Mouse (Mus musculus): Measurements from ENCODE around the gene Zkscan16. TPM values are rescaled to one million over a fixed set of nuclear protein-coding genes. Genes with fewer than 3 reads are reported as not detected.

Zkscan16 gene
- polyA plus RNA-seq, 1 experiment from 2014 or later = 0.30 TPM

- no peaks in the 10 kb centered on the region for H3K9me3 ChIP-seq (ENCODE audit: control insufficient read depth, low read length)
- no peak overlapping the region for H3K4me3 ChIP-seq (ENCODE audit: low read length)
- H3K27ac ChIP-seq (ENCODE audit: low read length) = no peak overlapping the region
- H3K4me2 ChIP-seq (ENCODE audit: low read depth, low read length) = no peak overlapping the region
- no peak overlapping the region for H3K9ac ChIP-seq (ENCODE audit: low read length)
- no peaks in the 10 kb centered on the region for H3K36me3 ChIP-seq (ENCODE audit: control insufficient read depth, insufficient read depth, low read length)
- 73% methylated on average over 1 of the region's 1 CpGs for WGBS
- H3K27me3 ChIP-seq (ENCODE audit: control insufficient read depth, insufficient read depth, low read depth, low read length) = no peaks in the 10 kb centered on the region
- ATAC-seq (ENCODE audit: low read depth) = no peak
- no peaks in the 10 kb centered on the region for H3K4me1 ChIP-seq (replicated peaks; ENCODE audit: control insufficient read depth, insufficient read depth, low read length)
Measured at GRCm38 (mm10) chr4:58965136-58965535, 21.7 kb downstream of the Zkscan16 start.

- WGBS = 86% methylated on average over 4 of the region's 4 CpGs
- H3K9ac ChIP-seq (ENCODE audit: low read length) = no peak overlapping the region
- no peaks in the 10 kb centered on the region for H3K4me1 ChIP-seq (replicated peaks; ENCODE audit: control insufficient read depth, insufficient read depth, low read length)
- H3K27ac ChIP-seq (ENCODE audit: low read length) = no peak overlapping the region
- no peak overlapping the region for H3K4me2 ChIP-seq (ENCODE audit: low read depth, low read length)
- no peak overlapping the region for H3K4me3 ChIP-seq (ENCODE audit: low read length)
- peaks cover 11% of the 10 kb centered on the region; the same call in 1 of the 2 replicates for H3K36me3 ChIP-seq (ENCODE audit: control insufficient read depth, insufficient read depth, low read length)
- H3K27me3 ChIP-seq (ENCODE audit: control insufficient read depth, insufficient read depth, low read depth, low read length) = no peaks in the 10 kb centered on the region
- H3K9me3 ChIP-seq (ENCODE audit: control insufficient read depth, low read length) = no peaks in the 10 kb centered on the region
- ATAC-seq (ENCODE audit: low read depth) = no peak
Measured at GRCm38 (mm10) chr4:58970678-58971077, 27.2 kb downstream of the Zkscan16 start.

- H3K9ac ChIP-seq (ENCODE audit: low read length) = no peak overlapping the region
- no peak overlapping the region for H3K27ac ChIP-seq (ENCODE audit: low read length)
- 75% methylated on average over 5 of the region's 5 CpGs for WGBS
- peaks cover 14% of the 10 kb centered on the region; the same call in 1 of the 2 replicates for H3K36me3 ChIP-seq (ENCODE audit: control insufficient read depth, insufficient read depth, low read length)
- no peak for ATAC-seq (ENCODE audit: low read depth)
- no peak overlapping the region for H3K4me2 ChIP-seq (ENCODE audit: low read depth, low read length)
- H3K9me3 ChIP-seq (ENCODE audit: control insufficient read depth, low read length) = no peaks in the 10 kb centered on the region
- no peaks in the 10 kb centered on the region for H3K4me1 ChIP-seq (replicated peaks; ENCODE audit: control insufficient read depth, insufficient read depth, low read length)
- no peak overlapping the region for H3K4me3 ChIP-seq (ENCODE audit: low read length)
- no peaks in the 10 kb centered on the region for H3K27me3 ChIP-seq (ENCODE audit: control insufficient read depth, insufficient read depth, low read depth, low read length)
Measured at GRCm38 (mm10) chr4:58975711-58976110, 32.3 kb downstream of the Zkscan16 start.

- Histone ChIP-seq H3K9me3 (ENCODE audit: control insufficient read depth, low read length) (no peaks in the 10 kb centered on the region), H3K4me3 (ENCODE audit: low read length) (no peak overlapping the region), H3K27ac (ENCODE audit: low read length) (no peak overlapping the region), H3K9ac (ENCODE audit: low read length) (no peak overlapping the region), H3K27me3 (ENCODE audit: control insufficient read depth, insufficient read depth, low read depth, low read length) (no peaks in the 10 kb centered on the region), H3K36me3 (ENCODE audit: control insufficient read depth, insufficient read depth, low read length) (peaks cover 2% of the 10 kb centered on the region; the same call in 1 of the 2 replicates), H3K4me1 (replicated peaks; ENCODE audit: control insufficient read depth, insufficient read depth, low read length) (no peaks in the 10 kb centered on the region; the same call in 1 of the 2 replicates), H3K4me2 (ENCODE audit: low read depth, low read length) (no peak overlapping the region)
- 75% methylated on average over 6 of the region's 6 CpGs for WGBS
- ATAC-seq (ENCODE audit: low read depth) = no peak
Measured at GRCm38 (mm10) chr4:58981421-58981820, 38.0 kb downstream of the Zkscan16 start.

- Histone ChIP-seq H3K9me3 (ENCODE audit: control insufficient read depth, low read length) (no peaks in the 10 kb centered on the region), H3K4me2 (ENCODE audit: low read depth, low read length) (no peak overlapping the region), H3K36me3 (ENCODE audit: control insufficient read depth, insufficient read depth, low read length) (peaks cover 2% of the 10 kb centered on the region; the same call in 1 of the 2 replicates), H3K27me3 (ENCODE audit: control insufficient read depth, insufficient read depth, low read depth, low read length) (no peaks in the 10 kb centered on the region), H3K4me1 (replicated peaks; ENCODE audit: control insufficient read depth, insufficient read depth, low read length) (peaks cover 8% of the 10 kb centered on the region), H3K4me3 (ENCODE audit: low read length) (no peak overlapping the region), H3K27ac (ENCODE audit: low read length) (no peak overlapping the region), H3K9ac (ENCODE audit: low read length) (no peak overlapping the region)
- no peak for ATAC-seq (ENCODE audit: low read depth)
- WGBS = 83% methylated on average over 8 of the region's 8 CpGs
Measured at GRCm38 (mm10) chr4:58982806-58983205, 39.4 kb downstream of the Zkscan16 start.

GRCm38 (mm10) chr4:58985157-58985648 lies 41.8 kb downstream of the Zkscan16 start:
- ATAC-seq (ENCODE audit: low read depth) = peak; percentile 86
- WGBS = 10% methylated on average over 7 of the region's 7 CpGs
- H3K4me1 ChIP-seq (replicated peaks; ENCODE audit: control insufficient read depth, insufficient read depth, low read length) = peaks cover 8% of the 10 kb centered on the region

GRCm38 (mm10) chr4:58986540-58987190 lies 43.2 kb downstream of the Zkscan16 start, which contains the start of gene Ptgr1:
TSS of gene Ptgr1 (minus strand) at chr4:58987119.
- Histone ChIP-seq H3K9me3 (ENCODE audit: control insufficient read depth, low read length) (no peaks in the 10 kb centered on the region), H3K4me1 (replicated peaks; ENCODE audit: control insufficient read depth, insufficient read depth, low read length) (peaks cover 8% of the 10 kb centered on the region), H3K36me3 (ENCODE audit: control insufficient read depth, insufficient read depth, low read length) (no peaks in the 10 kb centered on the region), H3K4me2 (ENCODE audit: low read depth, low read length) (peak within 1 kb of the TSS; percentile 75), H3K4me3 (ENCODE audit: low read length) (peak within 1 kb of the TSS; percentile 69), H3K9ac (ENCODE audit: low read length) (peak within 1 kb of the TSS; percentile 72), H3K27me3 (ENCODE audit: control insufficient read depth, insufficient read depth, low read depth, low read length) (no peaks in the 10 kb centered on the region), H3K27ac (ENCODE audit: low read length) (peak within 1 kb of the TSS; percentile 56)
- under 1% methylated on average over 28 of the region's 28 CpGs for WGBS
- peak; percentile 80 for ATAC-seq (ENCODE audit: low read depth)

More at GRCm38 (mm10) chr4:58985157-58985648, 41.8 kb downstream of the Zkscan16 start:
- no peak overlapping the region for H3K4me2 ChIP-seq (ENCODE audit: low read depth, low read length)
- peak overlapping the region; percentile 32 for H3K27ac ChIP-seq (ENCODE audit: low read length)
- no peak overlapping the region for H3K4me3 ChIP-seq (ENCODE audit: low read length)
- no peak overlapping the region for H3K9ac ChIP-seq (ENCODE audit: low read length)
- H3K27me3 ChIP-seq (ENCODE audit: control insufficient read depth, insufficient read depth, low read depth, low read length) = no peaks in the 10 kb centered on the region
- H3K36me3 ChIP-seq (ENCODE audit: control insufficient read depth, insufficient read depth, low read length) = no peaks in the 10 kb centered on the region
- H3K9me3 ChIP-seq (ENCODE audit: control insufficient read depth, low read length) = no peaks in the 10 kb centered on the region

- peaks cover 8% of the 10 kb centered on the region for H3K4me1 ChIP-seq (replicated peaks; ENCODE audit: control insufficient read depth, insufficient read depth, low read length)
- no peak overlapping the region for H3K4me3 ChIP-seq (ENCODE audit: low read length)
- H3K9me3 ChIP-seq (ENCODE audit: control insufficient read depth, low read length) = no peaks in the 10 kb centered on the region
- H3K27ac ChIP-seq (ENCODE audit: low read length) = no peak overlapping the region
- ATAC-seq (ENCODE audit: low read depth) = no peak
- H3K36me3 ChIP-seq (ENCODE audit: control insufficient read depth, insufficient read depth, low read length) = no peaks in the 10 kb centered on the region
- no peaks in the 10 kb centered on the region for H3K27me3 ChIP-seq (ENCODE audit: control insufficient read depth, insufficient read depth, low read depth, low read length)
- WGBS = 76% methylated on average over 7 of the region's 7 CpGs
- H3K4me2 ChIP-seq (ENCODE audit: low read depth, low read length) = no peak overlapping the region
- H3K9ac ChIP-seq (ENCODE audit: low read length) = no peak overlapping the region
Measured at GRCm38 (mm10) chr4:58989303-58989898, 46.0 kb downstream of the Zkscan16 start.

GRCm38 (mm10) chr4:58990609-58991434 lies 47.4 kb downstream of the Zkscan16 start:
- 81% methylated on average over 17 of the region's 17 CpGs for WGBS

More at GRCm38 (mm10) chr4:58990609-58991434, 47.4 kb downstream of the Zkscan16 start:
- Histone ChIP-seq H3K4me3 (ENCODE audit: low read length) (no peak overlapping the region), H3K4me1 (replicated peaks; ENCODE audit: control insufficient read depth, insufficient read depth, low read length) (peaks cover 8% of the 10 kb centered on the region), H3K27me3 (ENCODE audit: control insufficient read depth, insufficient read depth, low read depth, low read length) (no peaks in the 10 kb centered on the region), H3K9me3 (ENCODE audit: control insufficient read depth, low read length) (no peaks in the 10 kb centered on the region), H3K4me2 (ENCODE audit: low read depth, low read length) (no peak overlapping the region), H3K27ac (ENCODE audit: low read length) (no peak overlapping the region), H3K36me3 (ENCODE audit: control insufficient read depth, insufficient read depth, low read length) (no peaks in the 10 kb centered on the region), H3K9ac (ENCODE audit: low read length) (no peak overlapping the region)
- no peak for ATAC-seq (ENCODE audit: low read depth)

Data from lung, embryonic 16.5 days (tissue).